Mouse (Mus musculus) C2C12 (cell line): ENCODE measurements at regions not wholly inside any gene's neighbourhood (a gene's known extent, or its start where the extent isn't known, plus 50 kb on each side); places are given as distances from the start of the nearest gene placed in this dataset.

Experiments
- H3K27me3 ChIP-seq: one replicate; pipeline ENCODE4 v1.6.1; 2011; ENCODE audit not compliant: control insufficient read depth, insufficient read depth, insufficient read length
- H3K36me3 ChIP-seq: one replicate; pipeline ENCODE4 v1.6.1; 2011; ENCODE audit not compliant: control insufficient read depth, insufficient read depth
- H3K4me3 ChIP-seq: one replicate; pipeline ENCODE4 v1.5.1; 2011; ENCODE audit warnings: mild to moderate bottlenecking, control low read depth; ENCODE audit not compliant: poor library complexity, insufficient read depth, severe bottlenecking
- H3K79me2 ChIP-seq: one replicate; pipeline ENCODE4 v1.6.1; 2011; ENCODE audit not compliant: control insufficient read depth, insufficient read depth
- H3K79me3 ChIP-seq: one replicate; pipeline ENCODE4 v1.6.1; 2011; ENCODE audit warnings: low read depth, control low read depth
- H3ac ChIP-seq: one replicate; pipeline ENCODE3; 2011; ENCODE audit warnings: low read depth; ENCODE audit not compliant: control insufficient read depth, insufficient read length
- CEBPB ChIP-seq: IDR thresholded peaks from one replicate; pipeline ENCODE4 v1.6.1; 2011; ENCODE audit warnings: low read depth, mild to moderate bottlenecking, control low read depth, moderate library complexity
- CTCF ChIP-seq: IDR thresholded peaks from one replicate; pipeline ENCODE4 v1.5.1; 2011; ENCODE audit not compliant: control insufficient read depth, insufficient read depth, insufficient read length
- FOSL1 ChIP-seq: IDR thresholded peaks from one replicate; pipeline ENCODE4 v1.8.0; 2011; ENCODE audit warnings: mild to moderate bottlenecking, low read length; ENCODE audit not compliant: poor library complexity, insufficient read depth, severe bottlenecking
- MAX ChIP-seq: IDR thresholded peaks from one replicate; pipeline ENCODE4 v1.6.1; 2011; ENCODE audit warnings: mild to moderate bottlenecking, control low read depth
- MYOD1 ChIP-seq: IDR thresholded peaks from one replicate; pipeline ENCODE4 v1.6.1; 2011; ENCODE audit warnings: low read depth; ENCODE audit not compliant: control insufficient read depth, insufficient read length
- MYOG ChIP-seq: IDR thresholded peaks from one replicate; pipeline ENCODE4 v1.6.1; 2011; ENCODE audit not compliant: control insufficient read depth, insufficient read length; ENCODE audit errors: extremely low read depth
- USF1 ChIP-seq: IDR thresholded peaks from one replicate; pipeline ENCODE4 v1.6.1; 2011; ENCODE audit warnings: low read depth, mild to moderate bottlenecking, control low read depth, moderate library complexity

DNA sequence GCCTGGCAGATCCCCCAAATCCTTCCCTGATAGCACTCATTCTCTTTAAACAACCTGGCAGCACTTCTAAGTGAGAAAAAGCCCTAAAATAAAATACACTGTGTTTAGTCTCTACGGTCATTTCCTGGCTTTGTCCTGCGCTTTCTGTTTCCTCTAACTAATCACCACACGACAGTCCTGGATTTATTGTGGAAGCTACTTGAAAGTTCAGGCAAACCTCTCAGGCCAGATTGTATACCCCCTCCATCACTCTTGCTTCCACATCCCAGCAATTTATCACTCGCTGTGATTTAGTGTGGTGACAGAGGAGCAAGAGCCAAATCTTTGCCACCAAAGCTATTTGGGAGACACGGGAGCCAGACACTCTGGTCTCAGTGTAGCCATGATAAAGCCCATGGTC, 221.0 kb upstream of the Slc24a2 start:
- no peak for TF ChIP-seq FOSL1
- Histone ChIP-seq H3K36me3 (no peaks in the 10 kb centered on the region), H3ac (no peak overlapping the region), H3K79me2 (no peaks in the 10 kb centered on the region), H3K4me3 (no peak overlapping the region), H3K79me3 (no peaks in the 10 kb centered on the region), H3K27me3 (no peaks in the 10 kb centered on the region)

DNA sequence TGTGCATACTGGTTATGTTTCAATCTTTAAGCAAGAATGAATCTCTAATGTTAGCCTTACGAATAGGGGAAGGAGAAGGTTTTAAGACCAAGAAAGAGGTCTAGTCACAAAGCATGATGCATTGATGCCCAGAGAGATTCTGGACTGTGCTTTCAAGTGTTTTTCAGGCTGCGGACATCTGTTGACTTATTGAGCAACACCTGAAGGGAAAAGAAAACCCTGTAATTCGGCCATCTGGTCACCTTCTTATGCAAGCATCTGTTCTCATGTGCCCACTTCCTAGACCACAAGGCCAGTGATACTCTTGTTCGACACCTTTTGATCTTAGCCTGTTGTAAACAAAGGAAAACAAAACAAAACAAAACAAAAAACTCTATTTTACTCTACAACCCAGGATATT, 218.1 kb upstream of the Slc24a2 start:
- no peak overlapping the region for H3K4me3 ChIP-seq
- TF ChIP-seq FOSL1, result no peak
- no peak for TF ChIP-seq CEBPB
- no peak for TF ChIP-seq USF1
- no peak for TF ChIP-seq CTCF
- TF ChIP-seq MYOG, result no peak
- TF ChIP-seq MAX, result no peak
- no peak for TF ChIP-seq MYOD1
- H3K79me3 ChIP-seq, result no peaks in the 10 kb centered on the region
- no peak overlapping the region for H3ac ChIP-seq
- H3K36me3 ChIP-seq, result no peaks in the 10 kb centered on the region
- no peaks in the 10 kb centered on the region for H3K27me3 ChIP-seq
- H3K79me2 ChIP-seq, result no peaks in the 10 kb centered on the region

DNA sequence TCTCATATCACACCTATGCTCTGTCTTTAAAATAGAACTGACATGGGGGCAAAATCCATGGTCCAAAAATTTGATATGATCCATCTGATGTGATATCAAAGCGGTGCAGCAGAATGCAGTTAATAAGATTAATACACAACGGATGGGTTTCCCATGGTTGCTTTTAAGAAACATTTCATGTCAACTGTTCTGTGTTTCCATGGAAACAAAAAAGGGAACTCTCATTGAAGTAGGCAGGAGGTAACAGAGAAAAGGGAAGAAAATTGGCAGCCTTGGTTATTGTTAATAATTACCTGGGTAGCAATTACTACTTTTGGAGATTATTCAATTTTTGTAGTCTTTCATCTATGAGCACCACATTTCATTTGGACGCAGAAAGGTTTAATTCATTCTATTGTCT, 216.6 kb upstream of the Slc24a2 start:
- no peaks in the 10 kb centered on the region for H3K27me3 ChIP-seq
- H3K79me3 ChIP-seq, result no peaks in the 10 kb centered on the region
- no peak overlapping the region for H3K4me3 ChIP-seq
- no peaks in the 10 kb centered on the region for H3K36me3 ChIP-seq
- TF ChIP-seq USF1 (no peak), MYOD1 (no peak), MAX (no peak), MYOG (no peak), CTCF (no peak), FOSL1 (no peak), CEBPB (no peak)
- no peak overlapping the region for H3ac ChIP-seq
- H3K79me2 ChIP-seq, result no peaks in the 10 kb centered on the region

DNA sequence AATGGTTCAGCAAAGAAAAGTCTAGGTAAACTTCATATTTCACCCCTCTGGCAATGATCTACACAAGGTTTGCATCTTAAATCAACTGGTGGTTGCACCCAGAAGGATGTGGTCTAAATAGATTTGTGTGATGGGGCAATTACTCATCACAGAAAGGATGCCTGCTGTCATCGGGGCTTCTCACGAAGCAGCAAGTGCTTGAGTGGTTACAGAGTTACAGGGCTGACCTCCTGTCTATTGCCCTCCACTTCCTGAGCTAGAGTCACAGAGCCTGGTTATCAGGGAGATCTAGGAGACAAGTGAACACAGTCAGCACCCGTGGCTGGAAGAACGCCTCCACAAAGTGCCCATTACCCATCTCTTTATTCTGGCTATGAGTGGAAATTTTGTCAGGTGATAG, 203.9 kb upstream of the Slc24a2 start:
- no peaks in the 10 kb centered on the region for H3K27me3 ChIP-seq
- no peak overlapping the region for H3K4me3 ChIP-seq
- no peaks in the 10 kb centered on the region for H3K79me3 ChIP-seq
- no peaks in the 10 kb centered on the region for H3K79me2 ChIP-seq
- H3ac ChIP-seq, result no peak overlapping the region
- no peaks in the 10 kb centered on the region for H3K36me3 ChIP-seq
- TF ChIP-seq MAX (no peak), FOSL1 (peak; percentile 97), MYOD1 (peak; percentile 83), CTCF (no peak), MYOG (no peak), USF1 (no peak), CEBPB (peak; percentile 13)

DNA sequence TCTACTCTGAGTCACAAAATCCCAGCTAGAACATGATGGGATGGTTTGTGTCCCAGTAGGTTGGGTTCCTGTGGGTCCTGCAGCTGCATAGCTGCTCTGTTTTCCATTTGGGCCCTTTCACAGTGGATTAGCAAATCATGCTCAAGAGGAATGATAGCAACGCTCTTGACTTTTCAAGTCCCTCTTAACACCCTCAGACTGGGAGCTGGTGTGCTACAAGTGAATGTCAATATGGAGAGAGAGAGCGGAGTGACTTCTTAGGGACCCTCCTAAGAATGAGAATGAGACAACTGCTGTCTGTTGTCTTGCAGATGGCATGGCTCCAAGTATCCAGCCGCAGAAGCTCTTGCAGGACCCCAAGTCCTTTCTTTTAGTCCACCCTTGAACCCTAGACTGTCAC, 198.1 kb upstream of the Slc24a2 start:
- H3K4me3 ChIP-seq, result no peak overlapping the region
- TF ChIP-seq CEBPB (no peak), MAX (no peak), MYOD1 (no peak), FOSL1 (no peak), MYOG (no peak), CTCF (no peak), USF1 (no peak)
- no peak overlapping the region for H3ac ChIP-seq
- no peaks in the 10 kb centered on the region for H3K27me3 ChIP-seq
- H3K36me3 ChIP-seq, result no peaks in the 10 kb centered on the region
- no peaks in the 10 kb centered on the region for H3K79me2 ChIP-seq
- H3K79me3 ChIP-seq, result no peaks in the 10 kb centered on the region

DNA sequence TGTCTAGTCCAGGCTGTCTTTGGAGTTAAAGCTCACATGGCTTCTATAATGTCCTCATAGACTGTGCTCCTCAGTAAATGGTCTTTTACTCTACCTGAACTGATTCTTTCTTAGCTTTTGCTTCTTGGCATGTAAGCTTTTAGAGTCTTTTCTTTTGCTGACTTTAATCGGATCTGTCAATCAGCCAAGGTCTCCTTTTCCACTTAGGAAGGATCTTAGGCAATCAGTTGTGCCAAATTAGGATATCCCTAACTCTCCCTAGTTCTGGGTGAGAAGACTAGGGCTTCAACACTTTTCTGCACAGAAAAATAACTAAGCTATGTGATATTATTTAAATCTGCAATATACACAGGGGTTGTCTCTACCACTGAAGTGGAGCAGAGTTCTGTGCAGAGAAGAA, 193.8 kb upstream of the Slc24a2 start:
- no peaks in the 10 kb centered on the region for H3K79me3 ChIP-seq
- H3K4me3 ChIP-seq, result no peak overlapping the region
- no peaks in the 10 kb centered on the region for H3K79me2 ChIP-seq
- H3K27me3 ChIP-seq, result no peaks in the 10 kb centered on the region
- TF ChIP-seq FOSL1 (no peak), CTCF (no peak), MAX (no peak), USF1 (no peak), CEBPB (no peak), MYOD1 (no peak), MYOG (no peak)
- no peaks in the 10 kb centered on the region for H3K36me3 ChIP-seq
- no peak overlapping the region for H3ac ChIP-seq
